Mouse (Mus musculus) kidney, adult 2 months (tissue): ENCODE results near the gene Rpgrip1l. TPM values are rescaled to one million over a fixed set of nuclear protein-coding genes. Genes with fewer than 3 reads are reported as not detected.

Source experiments
- DNase-seq: peaks from one replicate; pipeline ENCODE4 v3.0.0; 2021
- H3K27ac ChIP-seq: fragments of 200-500 bp; 2 replicates; pipeline ENCODE4 v1.5.1; 2012; ENCODE audit warnings: low read depth, low read length, control low read depth, inconsistent platforms; ENCODE audit not compliant: insufficient read depth
- H3K27me3 ChIP-seq: fragments of 200-500 bp; replicated peaks from 2 replicates; pipeline ENCODE4 v1.6.1; 2012; ENCODE audit warnings: mild to moderate bottlenecking, moderate library complexity, low read length, inconsistent platforms; ENCODE audit not compliant: control insufficient read depth, insufficient read depth
- H3K36me3 ChIP-seq: fragments of 200-500 bp; 2 replicates; pipeline ENCODE4 v1.6.1; 2012; ENCODE audit warnings: mild to moderate bottlenecking, moderate library complexity, low read length, inconsistent platforms; ENCODE audit not compliant: control insufficient read depth, insufficient read depth
- H3K4me1 ChIP-seq: fragments of 200-500 bp; 2 replicates; pipeline ENCODE4 v1.6.1; 2011; ENCODE audit warnings: low read length; ENCODE audit not compliant: control insufficient read depth, insufficient read depth
- H3K4me3 ChIP-seq: fragments of 200-500 bp; 2 replicates; pipeline ENCODE4 v1.5.1; 2011; ENCODE audit warnings: mild to moderate bottlenecking, low read depth, low read length, control low read depth; ENCODE audit not compliant: insufficient read depth
- CTCF ChIP-seq: fragments of 200-500 bp; conservative IDR thresholded peaks from 2 replicates; pipeline ENCODE4 v1.5.1; 2011; ENCODE audit warnings: low read depth, mild to moderate bottlenecking, control low read depth, low read length, moderate library complexity, mixed read lengths; ENCODE audit not compliant: insufficient read depth, insufficient read length
- POLR2A ChIP-seq: fragments of 200-500 bp; IDR thresholded peaks from one replicate; pipeline ENCODE4 v1.6.1; 2011; ENCODE audit warnings: low read depth, low read length, control low read depth
- WGBS: fragments of 180-500 bp; shearing (Covaris S2); methylation state at CpG from one replicate; pipeline ENCODE4 v1.1.7; 2018; 5-methylcytosine and 5-hydroxymethylcytosine counted together
- polyA plus RNA-seq: library from polyadenylated mRNA; depleted of rRNA; stranded (reverse); fragments of >200 nt; gene quantifications from 2 replicates; pipeline ENCODE4 v1.2.3, GENCODE M21; 2012

Rpgrip1l gene
- polyA plus RNA-seq, 1 experiment = 1.6 TPM

DNA sequence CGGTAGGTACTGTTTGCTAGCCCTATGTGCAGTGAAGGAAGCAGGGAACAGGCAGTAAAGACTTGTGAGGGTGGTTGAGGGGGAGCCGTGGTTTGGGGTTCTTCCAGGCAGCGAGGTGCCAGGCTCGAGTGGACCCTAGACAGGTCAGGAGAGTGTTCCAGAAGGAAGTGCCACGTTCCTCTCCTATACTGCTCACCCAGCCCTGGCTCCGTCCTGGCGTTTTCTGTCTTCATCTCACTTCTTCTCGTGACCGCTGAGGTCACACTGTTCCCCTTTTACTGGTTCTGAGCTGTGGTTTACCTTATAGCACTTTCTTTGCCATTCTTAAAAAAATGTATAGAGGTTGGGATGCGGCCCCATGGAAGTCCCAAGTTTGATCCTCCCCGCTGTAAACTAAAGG is 31.6 kb upstream of the Rpgrip1l start:
- WGBS = 89% methylated on average over 11 of the region's 11 CpGs

DNA sequence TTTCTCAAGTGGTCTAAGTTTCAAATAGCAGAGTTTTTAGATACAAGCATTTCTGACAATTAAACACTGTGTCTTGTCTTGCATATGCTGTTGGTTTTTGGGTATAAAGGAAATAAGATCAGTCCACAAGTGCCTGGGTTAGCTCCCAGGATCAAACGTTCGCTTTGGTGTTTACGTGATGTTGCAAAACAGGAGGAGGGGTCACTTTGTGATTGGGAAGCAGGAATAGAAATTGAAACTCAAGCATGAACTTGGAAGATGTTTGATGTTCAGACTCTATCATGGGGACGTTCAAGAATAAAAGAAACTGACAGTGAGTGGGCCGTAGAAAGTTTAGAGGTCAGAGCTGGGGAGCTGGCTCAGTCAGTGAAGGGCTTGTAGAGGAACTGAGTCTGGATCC is 29.7 kb upstream of the Rpgrip1l start:
- WGBS = 87% methylated on average over 5 of the region's 5 CpGs

More for the DNA sequence above, 31.6 kb upstream of the Rpgrip1l start:
- H3K36me3 ChIP-seq = no peaks in the 10 kb centered on the region
- H3K27me3 ChIP-seq = no peaks in the 10 kb centered on the region
- H3K4me1 ChIP-seq = peaks cover 5% of the 10 kb centered on the region
- H3K4me3 ChIP-seq = no peak overlapping the region
- H3K27ac ChIP-seq = no peak overlapping the region
- DNase-seq = no peak
- TF ChIP-seq CTCF (no peak), POLR2A (no peak)

DNA sequence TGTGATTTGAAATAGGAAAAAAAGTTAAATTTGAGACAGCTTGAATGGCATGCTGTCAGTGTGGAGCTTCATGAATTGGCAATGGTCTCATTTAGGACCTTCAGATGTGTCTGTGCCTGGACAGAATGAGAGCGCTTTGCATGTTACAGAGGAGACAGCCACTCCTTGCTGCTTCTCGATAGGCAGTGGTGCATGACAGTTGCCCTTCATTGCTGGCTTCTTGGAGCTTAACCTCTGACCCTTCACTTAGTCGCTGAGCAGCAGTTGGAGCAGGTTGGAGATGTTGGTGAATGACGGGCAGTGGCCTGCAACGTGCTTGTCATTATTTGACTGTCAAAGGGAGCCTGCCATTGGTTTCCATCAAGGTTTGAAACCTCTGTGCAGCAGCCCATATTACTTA is 29.1 kb upstream of the Rpgrip1l start:
- no peak overlapping the region for H3K27ac ChIP-seq
- WGBS = 40% methylated on average over 5 of the region's 5 CpGs
- H3K4me1 ChIP-seq = peaks cover 5% of the 10 kb centered on the region
- no peak overlapping the region for H3K4me3 ChIP-seq
- no peaks in the 10 kb centered on the region for H3K36me3 ChIP-seq
- peak; percentile 58 for DNase-seq
- no peaks in the 10 kb centered on the region for H3K27me3 ChIP-seq
- TF ChIP-seq CTCF (no peak), POLR2A (no peak)

More for the DNA sequence above, 29.7 kb upstream of the Rpgrip1l start:
- DNase-seq = no peak
- H3K4me1 ChIP-seq = peaks cover 5% of the 10 kb centered on the region
- H3K4me3 ChIP-seq = no peak overlapping the region
- TF ChIP-seq CTCF (no peak), POLR2A (no peak)
- H3K27ac ChIP-seq = no peak overlapping the region
- no peaks in the 10 kb centered on the region for H3K27me3 ChIP-seq
- no peaks in the 10 kb centered on the region for H3K36me3 ChIP-seq

DNA sequence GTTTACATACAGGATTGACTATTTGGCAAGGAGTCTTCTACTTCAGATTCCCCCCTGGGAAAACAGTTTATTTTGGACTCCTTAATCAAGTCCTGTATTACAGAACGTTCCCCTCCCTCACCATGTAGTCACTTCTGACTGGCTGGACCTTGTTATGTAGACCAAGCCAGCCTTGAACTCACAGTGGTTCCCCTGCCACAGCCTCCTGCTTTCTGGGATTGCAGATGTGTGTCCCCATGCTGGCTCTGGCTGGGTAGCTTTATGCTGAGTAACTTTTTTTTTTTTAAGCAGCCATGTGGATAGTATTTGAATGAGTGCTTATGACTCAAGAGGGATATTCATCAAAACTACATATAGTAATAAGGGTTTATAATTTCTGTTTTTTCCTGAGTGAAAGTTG is 27.7 kb upstream of the Rpgrip1l start:
- no peak for TF ChIP-seq POLR2A
- TF ChIP-seq CTCF = no peak
- Histone ChIP-seq H3K27me3 (no peaks in the 10 kb centered on the region), H3K4me1 (peaks cover 5% of the 10 kb centered on the region), H3K36me3 (no peaks in the 10 kb centered on the region), H3K4me3 (no peak overlapping the region), H3K27ac (no peak overlapping the region)
- WGBS = 48% methylated on average over 1 of the region's 1 CpGs
- no peak for DNase-seq

DNA sequence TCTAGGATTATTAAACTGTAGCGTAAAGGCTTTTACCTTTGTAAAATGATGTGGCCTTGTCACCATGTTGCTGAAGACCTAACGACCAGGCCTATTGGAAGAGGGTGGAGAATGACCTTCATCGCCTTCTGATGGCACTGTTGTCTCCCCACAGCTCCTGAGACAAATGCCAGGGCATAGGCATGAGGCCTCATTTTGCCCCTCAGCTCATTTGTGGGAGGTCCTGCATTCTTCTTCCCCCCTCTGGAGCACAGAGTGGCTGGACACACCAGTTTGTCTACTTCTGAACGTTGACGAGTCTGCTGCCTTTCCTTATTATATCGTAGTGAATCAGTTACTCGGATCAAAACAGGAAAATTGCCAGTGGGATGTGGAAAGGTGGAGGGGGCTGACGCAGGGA is 26.6 kb upstream of the Rpgrip1l start:
- Histone ChIP-seq H3K27ac (no peak overlapping the region), H3K27me3 (no peaks in the 10 kb centered on the region), H3K4me1 (peaks cover 5% of the 10 kb centered on the region), H3K4me3 (no peak overlapping the region), H3K36me3 (no peaks in the 10 kb centered on the region)
- 70% methylated on average over 8 of the region's 8 CpGs for WGBS
- no peak for DNase-seq
- TF ChIP-seq CTCF = no peak
- no peak for TF ChIP-seq POLR2A

DNA sequence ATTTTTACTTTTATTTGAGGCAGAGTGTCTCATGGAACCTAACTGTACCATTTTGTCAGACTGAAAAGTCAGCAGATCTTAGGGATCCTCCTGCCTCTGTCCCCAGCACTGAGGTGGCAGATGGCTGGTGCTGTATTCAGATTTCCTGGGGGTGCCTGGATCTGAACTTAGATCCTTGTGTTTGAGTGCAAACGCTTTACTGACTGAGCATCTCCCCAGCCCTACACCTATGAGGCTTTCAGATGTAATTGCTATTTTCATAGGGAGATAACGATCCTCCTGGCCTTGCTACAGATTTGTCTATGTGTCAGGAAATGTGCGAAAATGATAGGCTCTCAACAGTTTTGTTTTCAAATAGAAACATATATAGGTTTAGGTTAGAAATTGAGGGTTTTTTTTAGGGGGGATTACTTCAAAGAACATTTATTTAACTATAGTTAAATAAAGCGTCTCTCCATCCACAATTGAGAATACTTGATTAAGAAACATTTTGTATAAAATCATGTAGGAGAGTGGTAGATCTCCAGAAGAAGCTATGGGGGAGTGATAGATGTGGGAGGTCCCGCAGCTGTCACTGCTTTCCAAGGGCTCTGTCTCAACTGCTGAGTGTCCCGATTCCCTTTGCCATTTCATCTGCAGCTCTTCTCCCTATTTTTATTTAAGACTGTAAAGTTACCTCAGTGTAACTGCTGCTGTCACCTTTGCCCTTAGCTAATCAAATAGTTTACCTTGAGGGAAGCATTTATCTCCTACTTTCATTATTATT is 25.5 kb upstream of the Rpgrip1l start:
- H3K4me3 ChIP-seq = no peak overlapping the region
- H3K27ac ChIP-seq = no peak overlapping the region
- TF ChIP-seq CTCF = no peak
- no peaks in the 10 kb centered on the region for H3K36me3 ChIP-seq
- WGBS = 84% methylated on average over 6 of the region's 6 CpGs
- no peaks in the 10 kb centered on the region for H3K27me3 ChIP-seq
- no peak for DNase-seq
- H3K4me1 ChIP-seq = peaks cover 5% of the 10 kb centered on the region

DNA sequence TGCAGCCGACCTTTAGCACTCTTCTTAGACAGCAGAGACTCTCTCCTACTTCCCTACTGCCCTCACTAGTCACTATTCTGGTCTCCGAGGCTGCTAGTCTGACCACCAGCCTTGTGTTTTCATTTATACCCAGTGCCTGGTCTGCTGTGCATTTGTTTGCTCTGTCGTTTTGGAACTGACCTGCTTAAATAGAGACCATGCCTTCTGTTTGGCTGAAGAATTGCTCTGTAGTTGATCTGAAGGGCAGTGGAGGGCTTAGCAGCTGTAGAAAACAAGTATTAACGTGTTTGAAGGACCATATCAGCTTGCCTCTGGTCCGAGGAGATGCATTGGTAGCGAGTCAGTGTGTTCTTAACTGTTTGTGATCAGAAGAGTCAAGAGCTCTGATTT is 16.4 kb upstream of the Rpgrip1l start:
- H3K27ac ChIP-seq = no peak overlapping the region
- no peak for TF ChIP-seq POLR2A
- no peak for TF ChIP-seq CTCF
- H3K4me3 ChIP-seq = no peak overlapping the region
- H3K4me1 ChIP-seq = peaks cover 9% of the 10 kb centered on the region; the same call in 1 of the 2 replicates
- no peaks in the 10 kb centered on the region for H3K27me3 ChIP-seq
- no peak for DNase-seq
- WGBS = 67% methylated on average over 6 of the region's 6 CpGs
- no peaks in the 10 kb centered on the region for H3K36me3 ChIP-seq
